In the genomic region with DNA sequence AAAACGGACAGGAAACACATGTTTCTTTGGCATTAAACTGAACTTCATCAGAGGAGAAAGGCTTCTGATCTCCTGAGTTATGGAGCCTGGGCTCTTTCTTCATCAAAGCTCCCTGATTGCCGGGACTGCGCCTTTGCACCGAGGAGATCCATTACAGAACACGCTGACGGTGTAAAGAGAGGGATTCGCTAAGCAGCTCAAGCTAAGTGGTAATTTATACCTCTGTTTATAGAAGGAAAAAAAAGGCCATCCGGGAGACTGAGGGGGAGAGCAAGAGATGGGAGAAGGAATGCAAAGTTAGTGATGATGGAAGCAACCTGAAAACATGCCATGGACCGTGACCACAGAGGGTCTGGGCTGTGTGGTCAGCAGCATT, we compare ENCODE assay signal across 26 mouse cellular contexts.
DNase-seq lines count a peak whose midpoint lies in the region; ATAC-seq and TF ChIP-seq lines count a peak whose summit lies in the region.
"Had no signal": no experiment of that assay in that cellular context is flagged by ENCODE, and none has a peak within 500 bp of the region (broad histone marks: within the 10 kb centered on the region; RNA-seq: fewer than 3 reads in every experiment).

No protein-coding gene starts in this region.

- no peaks in the 10 kb centered on the region for H3K27me3 ChIP-seq in embryonic facial prominence, embryonic 11.5 days (ENCODE audit: control insufficient read depth, insufficient read depth, low read length)
- H3K27me3 ChIP-seq in embryonic facial prominence, embryonic 10.5 days (replicated peaks; ENCODE audit: low read depth, poor library complexity, severe bottlenecking), result no peaks in the 10 kb centered on the region
- H3K27me3 ChIP-seq in kidney, postnatal 0 days (ENCODE audit: insufficient read depth, low read length), result no peaks in the 10 kb centered on the region
- H3K27me3 ChIP-seq in kidney, adult 2 months (replicated peaks; ENCODE audit: control insufficient read depth, insufficient read depth, low read length), result no peaks in the 10 kb centered on the region
- H3K27me3 ChIP-seq: CH12.LX; forebrain, embryonic 13.5 days; limb, embryonic 12.5 days; midbrain, embryonic 13.5 days had no signal

- no peak overlapping the region for H3K9ac ChIP-seq in embryonic facial prominence, embryonic 11.5 days (replicated peaks; ENCODE audit: low read length)
- H3K9ac ChIP-seq in kidney, postnatal 0 days (ENCODE audit: low read depth, low read length), result no peak overlapping the region
- H3K9ac ChIP-seq: forebrain, embryonic 13.5 days; limb, embryonic 12.5 days; midbrain, embryonic 13.5 days had no signal

- no peak overlapping the region for H3K27ac ChIP-seq in embryonic facial prominence, embryonic 11.5 days (replicated peaks; ENCODE audit: low read depth, low read length)
- no peak overlapping the region for H3K27ac ChIP-seq in embryonic facial prominence, embryonic 10.5 days (replicated peaks)
- H3K27ac ChIP-seq in kidney, postnatal 0 days, result no peak overlapping the region
- no peak overlapping the region for H3K27ac ChIP-seq in kidney, adult 2 months (ENCODE audit: insufficient read depth, low read depth, low read length)
- H3K27ac ChIP-seq: forebrain, embryonic 13.5 days; left cerebral cortex, adult 2 months; limb, embryonic 12.5 days; midbrain, embryonic 13.5 days had no signal

- ATAC-seq in embryonic facial prominence, embryonic 11.5 days (replicated peaks; ENCODE audit: insufficient number of reproducible peaks, low FRiP score, low TSS enrichment, low read depth), result no peak
- ATAC-seq in kidney, postnatal 0 days (replicated peaks; ENCODE audit: low FRiP score, low read depth), result peak; percentile 61; the same call in 1 of the 2 replicates
- ATAC-seq: activated CD4-positive, CD25-positive, alpha-beta regulatory T cell, adult 4 months; forebrain, embryonic 13.5 days; lung, postnatal 0 days; midbrain, embryonic 13.5 days had no signal

- TF ChIP-seq CTCF in kidney, postnatal 0 days (IDR thresholded peaks at IDR 0.05; ENCODE audit: low read depth), result no peak
- TF ChIP-seq CTCF in kidney, adult 2 months (conservative IDR thresholded peaks at IDR 0.05; ENCODE audit: insufficient read depth, insufficient read length, low read depth, low read length), result no peak

- H3K4me2 ChIP-seq in embryonic facial prominence, embryonic 11.5 days (ENCODE audit: low read depth, low read length), result no peak overlapping the region
- H3K4me2 ChIP-seq in kidney, postnatal 0 days (ENCODE audit: low read length), result no peak overlapping the region
- H3K4me2 ChIP-seq: forebrain, embryonic 13.5 days; limb, embryonic 12.5 days; midbrain, embryonic 13.5 days had no signal

- no peaks in the 10 kb centered on the region for H3K9me3 ChIP-seq in embryonic facial prominence, embryonic 11.5 days (replicated peaks; ENCODE audit: control insufficient read depth, low read length)
- H3K9me3 ChIP-seq in embryonic facial prominence, embryonic 10.5 days, result 0 out of 2 replicates have a peak, but pooled peaks cover 3% of the 10 kb centered on the region
- no peaks in the 10 kb centered on the region for H3K9me3 ChIP-seq in kidney, postnatal 0 days (replicated peaks; ENCODE audit: low read length)
- H3K9me3 ChIP-seq: forebrain, embryonic 13.5 days; limb, embryonic 12.5 days; megakaryocyte, embryonic 14.5 days; midbrain, embryonic 13.5 days had no signal

- no peaks in the 10 kb centered on the region for H3K36me3 ChIP-seq in embryonic facial prominence, embryonic 11.5 days (replicated peaks; ENCODE audit: control insufficient read depth, insufficient read depth, low read depth, low read length)
- H3K36me3 ChIP-seq in embryonic facial prominence, embryonic 10.5 days (replicated peaks), result no peaks in the 10 kb centered on the region
- H3K36me3 ChIP-seq in kidney, postnatal 0 days (ENCODE audit: insufficient read depth, low read length), result no peaks in the 10 kb centered on the region
- no peaks in the 10 kb centered on the region for H3K36me3 ChIP-seq in kidney, adult 2 months (ENCODE audit: control insufficient read depth, insufficient read depth, low read length)
- H3K36me3 ChIP-seq: limb, embryonic 12.5 days; midbrain, embryonic 13.5 days had no signal

- DNase-seq in embryonic facial prominence, embryonic 11.5 days (ENCODE audit: low spot score), result peak; percentile 22
- DNase-seq in embryonic facial prominence, embryonic 10.5 days (ENCODE audit: low spot score), result no peak
- DNase-seq in kidney, postnatal 0 days (ENCODE audit: low spot score), result peak; percentile 91
- DNase-seq in kidney, adult 2 months, result no peak
- DNase-seq in embryo, embryonic 11 days, result peak; percentile 31
- peak; percentile 58 for DNase-seq in mesoderm, embryonic 11.5 days (ENCODE audit: low read depth, low spot score)
- DNase-seq in cerebellum, adult 9-10 months, result no peak
- DNase-seq in left cerebral cortex, adult 18-20 months (ENCODE audit: low spot score in 2 of 2), result no peak
- DNase-seq: adrenal gland, adult 2 months; adrenal gland, postnatal 36 days; cerebellum, adult 18-20 months; cerebellum, postnatal 14 days; gastrocnemius, postnatal 10 days; heart, postnatal 14 days; kidney, postnatal 14 days; lung, postnatal 4 days; retina, postnatal 1 day; right cerebral cortex, postnatal 14 days had no signal

- no peak for TF ChIP-seq POLR2A in kidney, adult 2 months (IDR thresholded peaks at IDR 0.05; ENCODE audit: low read depth, low read length)

- no peak overlapping the region for H3K4me3 ChIP-seq in embryonic facial prominence, embryonic 11.5 days (ENCODE audit: low read depth, low read length)
- H3K4me3 ChIP-seq in embryonic facial prominence, embryonic 10.5 days, result no peak overlapping the region
- H3K4me3 ChIP-seq in kidney, postnatal 0 days (replicated peaks; ENCODE audit: low read depth, low read length), result no peak overlapping the region
- no peak overlapping the region for H3K4me3 ChIP-seq in kidney, adult 2 months (ENCODE audit: insufficient read depth, low read depth, low read length)
- H3K4me3 ChIP-seq: forebrain, embryonic 13.5 days; left cerebral cortex, adult 2 months; limb, embryonic 12.5 days; megakaryocyte, embryonic 14.5 days; midbrain, embryonic 13.5 days had no signal

- no peaks in the 10 kb centered on the region for H3K4me1 ChIP-seq in embryonic facial prominence, embryonic 11.5 days (ENCODE audit: control insufficient read depth, insufficient read depth, low read length)
- peaks cover 25% of the 10 kb centered on the region for H3K4me1 ChIP-seq in embryonic facial prominence, embryonic 10.5 days
- H3K4me1 ChIP-seq in kidney, postnatal 0 days (replicated peaks; ENCODE audit: insufficient read depth, low read length), result no peaks in the 10 kb centered on the region
- no peaks in the 10 kb centered on the region for H3K4me1 ChIP-seq in kidney, adult 2 months (ENCODE audit: control insufficient read depth, insufficient read depth, low read length)
- H3K4me1 ChIP-seq: forebrain, embryonic 13.5 days; megakaryocyte, embryonic 14.5 days; midbrain, embryonic 13.5 days had no signal

- WGBS in embryonic facial prominence, embryonic 11.5 days, result 56% methylated on average over 9 of the region's 9 CpGs
- 69% methylated on average over 9 of the region's 9 CpGs for WGBS in embryonic facial prominence, embryonic 10.5 days
- WGBS in kidney, postnatal 0 days, result 7% methylated on average over 9 of the region's 9 CpGs
- WGBS in kidney, adult 2 months, result 21% methylated on average over 9 of the region's 9 CpGs

Comparison
In these comparisons a context has a peak if more than half of its experiments do, and no peak if none do; other contexts are left out.
1. DNase-seq: peak in embryonic facial prominence, embryonic 11.5 days (single experiment), kidney, postnatal 0 days (single experiment), embryo, embryonic 11 days (single experiment) and mesoderm, embryonic 11.5 days (single experiment); none in embryonic facial prominence, embryonic 10.5 days (single experiment), kidney, adult 2 months (single experiment), cerebellum, adult 9-10 months (single experiment) and left cerebral cortex, adult 18-20 months (0 of 2).